Mouse (Mus musculus) thymus, adult 2 months (tissue): ENCODE results near the gene Klf3. TPM values are rescaled to one million over a fixed set of nuclear protein-coding genes. Genes with fewer than 3 reads are reported as not detected.
A peak's percentile ranks its signal among the peaks of the same experiment; 100 is the strongest.

Source experiments
- DNase-seq: peaks from one replicate; pipeline ENCODE4 v3.0.0; 2021
- H3K27ac ChIP-seq: fragments of 200-500 bp; 2 replicates; pipeline ENCODE4 v1.5.1; 2012; ENCODE audit warnings: low read length, control low read depth; ENCODE audit not compliant: control insufficient read depth, insufficient read depth
- H3K27me3 ChIP-seq: fragments of 200-500 bp; 2 replicates; pipeline ENCODE4 v1.6.1; 2012; ENCODE audit warnings: mild to moderate bottlenecking, low read length, moderate library complexity, mixed read lengths; ENCODE audit not compliant: control insufficient read depth, insufficient read depth
- H3K36me3 ChIP-seq: fragments of 200-500 bp; 2 replicates; pipeline ENCODE4 v1.6.1; 2012; ENCODE audit warnings: mild to moderate bottlenecking, low read length, moderate library complexity; ENCODE audit not compliant: control insufficient read depth, insufficient read depth
- H3K4me1 ChIP-seq: fragments of 200-500 bp; replicated peaks from 2 replicates; pipeline ENCODE4 v1.6.1; 2012; ENCODE audit warnings: low read length; ENCODE audit not compliant: control insufficient read depth, insufficient read depth
- H3K4me3 ChIP-seq: fragments of 200-500 bp; 2 replicates; pipeline ENCODE4 v1.5.1; 2012; ENCODE audit warnings: mild to moderate bottlenecking, low read length, control low read depth, moderate library complexity; ENCODE audit not compliant: control insufficient read depth, insufficient read depth
- CTCF ChIP-seq: fragments of 200-500 bp; IDR thresholded peaks from 2 replicates; pipeline ENCODE4 v1.5.1; 2012; ENCODE audit warnings: mild to moderate bottlenecking, control low read depth, low read length, moderate library complexity, borderline replicate concordance; ENCODE audit not compliant: control insufficient read depth, poor library complexity, insufficient read depth; ENCODE audit errors: extremely low read depth
- POLR2A ChIP-seq: fragments of 200-500 bp; IDR thresholded peaks from 2 replicates; pipeline ENCODE4 v1.6.1; 2012; ENCODE audit warnings: mild to moderate bottlenecking, low read length, control low read depth, moderate library complexity; ENCODE audit not compliant: control insufficient read depth, poor library complexity, insufficient read depth; ENCODE audit errors: extremely low read depth
- WGBS: fragments of 180-500 bp; shearing (Covaris S2); methylation state at CpG from one replicate; pipeline ENCODE4 v1.1.7; 2018; 5-methylcytosine and 5-hydroxymethylcytosine counted together
- polyA plus RNA-seq: library from polyadenylated mRNA; depleted of rRNA; stranded (reverse); fragments of >200 nt; gene quantifications from 2 replicates; pipeline ENCODE4 v1.2.3, GENCODE M21; 2012; rRNA removed

Klf3 gene
- 175 and 197 TPM in 2 replicates for polyA plus RNA-seq

- WGBS, result under 1% methylated on average over 103 of the region's 116 CpGs
- Histone ChIP-seq H3K27me3 (no peaks in the 10 kb centered on the region), H3K4me1 (peaks cover 15% of the 10 kb centered on the region), H3K4me3 (peak within 1 kb of the TSS; percentile 98), H3K36me3 (no peaks in the 10 kb centered on the region), H3K27ac (peak within 1 kb of the TSS; percentile 90)
- peak; percentile 51; the same call in 1 of the 2 replicates for TF ChIP-seq CTCF
- peak; percentile 84 for TF ChIP-seq POLR2A
- peak; percentile 85 for DNase-seq
These were observed at the start of gene Klf3 for GRCm38 (mm10) chr5:64802795-64803719. TSS of gene Klf3 (plus strand) at chr5:64803388.

GRCm38 (mm10) chr5:64762295-64762694 lies 40.9 kb upstream of the Klf3 start:
- Histone ChIP-seq H3K4me1 (peaks cover 18% of the 10 kb centered on the region), H3K27ac (no peak overlapping the region), H3K4me3 (no peak overlapping the region), H3K36me3 (no peaks in the 10 kb centered on the region), H3K27me3 (no peaks in the 10 kb centered on the region)
- no peak for TF ChIP-seq POLR2A
- no peak for TF ChIP-seq CTCF
- no peak for DNase-seq
- 49% methylated on average over 4 of the region's 4 CpGs for WGBS

GRCm38 (mm10) chr5:64764452-64764851 lies 38.7 kb upstream of the Klf3 start:
- Histone ChIP-seq H3K4me3 (no peak overlapping the region), H3K27ac (peak overlapping the region; percentile 28), H3K36me3 (no peaks in the 10 kb centered on the region), H3K27me3 (no peaks in the 10 kb centered on the region), H3K4me1 (peaks cover 18% of the 10 kb centered on the region)
- TF ChIP-seq POLR2A (no peak), CTCF (no peak)
- peak; percentile 28 for DNase-seq

- WGBS, result 91% methylated on average over 1 of the region's 1 CpGs
- no peaks in the 10 kb centered on the region for H3K36me3 ChIP-seq
- no peak for DNase-seq
- no peak overlapping the region for H3K4me3 ChIP-seq
- H3K27me3 ChIP-seq, result no peaks in the 10 kb centered on the region
- no peak overlapping the region for H3K27ac ChIP-seq
- TF ChIP-seq POLR2A (no peak), CTCF (no peak)
- H3K4me1 ChIP-seq, result peaks cover 18% of the 10 kb centered on the region
These were observed 37.4 kb upstream of the Klf3 start for GRCm38 (mm10) chr5:64765765-64766164.

GRCm38 (mm10) chr5:64766626-64767025 lies 36.6 kb upstream of the Klf3 start:
- 99% methylated on average over 2 of the region's 2 CpGs for WGBS
- TF ChIP-seq POLR2A (no peak), CTCF (no peak)
- Histone ChIP-seq H3K27ac (no peak overlapping the region), H3K4me1 (peaks cover 16% of the 10 kb centered on the region), H3K4me3 (no peak overlapping the region), H3K36me3 (no peaks in the 10 kb centered on the region), H3K27me3 (no peaks in the 10 kb centered on the region)
- no peak for DNase-seq

GRCm38 (mm10) chr5:64771619-64772018 lies 31.6 kb upstream of the Klf3 start:
- Histone ChIP-seq H3K36me3 (no peaks in the 10 kb centered on the region), H3K4me1 (no peaks in the 10 kb centered on the region), H3K27me3 (no peaks in the 10 kb centered on the region), H3K27ac (no peak overlapping the region), H3K4me3 (no peak overlapping the region)
- no peak for DNase-seq
- no peak for TF ChIP-seq CTCF
- WGBS, result 68% methylated on average over 2 of the region's 2 CpGs

GRCm38 (mm10) chr5:64778211-64778610 lies 25.0 kb upstream of the Klf3 start:
- peaks cover 18% of the 10 kb centered on the region for H3K4me1 ChIP-seq
- no peak overlapping the region for H3K27ac ChIP-seq
- DNase-seq, result no peak
- no peak for TF ChIP-seq CTCF
- no peak for TF ChIP-seq POLR2A
- no peaks in the 10 kb centered on the region for H3K27me3 ChIP-seq
- H3K36me3 ChIP-seq, result no peaks in the 10 kb centered on the region
- no peak overlapping the region for H3K4me3 ChIP-seq
- 90% methylated on average over 5 of the region's 5 CpGs for WGBS
